Mouse (Mus musculus) MEL (cell line): Measurements from ENCODE around the gene Psmc3.

Experiments used
- CTCF ChIP-seq, 3 experiments: IDR thresholded peaks in 2 of 3; conservative IDR thresholded peaks in 1 of 3; 2 replicates each; pipeline ENCODE4 v1.5.1; 2011 to 2012; ENCODE audit warnings: low read length in 3 of 3, low read depth in 2 of 3, mild to moderate bottlenecking in 2 of 3, improper control_type of control experiment in 1 of 3, inconsistent platforms in 1 of 3, mixed read lengths in 1 of 3, moderate library complexity in 1 of 3; ENCODE audit not compliant: control insufficient read depth in 1 of 3, insufficient read depth in 1 of 3, poor library complexity in 1 of 3, severe bottlenecking in 1 of 3
- ELF1 ChIP-seq: IDR thresholded peaks from 2 replicates; pipeline ENCODE4 v1.6.1; 2014; ENCODE audit warnings: low read depth, mild to moderate bottlenecking, inconsistent platforms, low read length, improper control_type of control experiment, moderate library complexity
- EP300 ChIP-seq, 2 experiments: IDR thresholded peaks; 2 replicates each; pipeline ENCODE4 v1.6.1; 2011; ENCODE audit warnings: improper control_type of control experiment in 2 of 2, low read length in 2 of 2, low read depth in 1 of 2, mild to moderate bottlenecking in 1 of 2
- ETS1 ChIP-seq: IDR thresholded peaks from 2 replicates; pipeline ENCODE4 v1.6.1; 2012; ENCODE audit warnings: low read depth, mild to moderate bottlenecking, inconsistent platforms, low read length, improper control_type of control experiment, moderate library complexity
- POLR2A ChIP-seq, 2 experiments: IDR thresholded peaks; 2 replicates each; pipeline ENCODE4 v1.6.1; 2011 to 2012; ENCODE audit warnings: low read length in 2 of 2, mild to moderate bottlenecking in 2 of 2, control low read depth in 1 of 2, improper control_type of control experiment in 1 of 2, low read depth in 1 of 2, moderate library complexity in 1 of 2; ENCODE audit not compliant: control insufficient read depth in 1 of 2, insufficient read depth in 1 of 2, poor library complexity in 1 of 2
- TBP ChIP-seq: IDR thresholded peaks from 2 replicates; pipeline ENCODE4 v1.8.0; 2011; ENCODE audit warnings: low read depth, low read length, improper control_type of control experiment
- UBTF ChIP-seq: IDR thresholded peaks from 2 replicates; pipeline ENCODE4 v1.6.1; 2012; ENCODE audit warnings: low read depth, mild to moderate bottlenecking, inconsistent platforms, low read length, improper control_type of control experiment, moderate library complexity, borderline replicate concordance; ENCODE audit not compliant: insufficient read depth

GRCm38 (mm10) chr2:91061849-91062481 is 8.2 kb downstream of the Psmc3 start:
- TF ChIP-seq EP300 (IDR thresholded peaks at IDR 0.05; ENCODE audit: low read depth in 1 of 2, low read length in 2 of 2) (no peak), CTCF (IDR thresholded peaks at IDR 0.05 in 2 of 3, conservative IDR thresholded peaks at IDR 0.05 in 1 of 3; ENCODE audit: control insufficient read depth in 1 of 3, insufficient read depth in 1 of 3, low read depth in 2 of 3, low read length in 3 of 3, poor library complexity in 1 of 3, severe bottlenecking in 1 of 3) (no peak), POLR2A (IDR thresholded peaks at IDR 0.05; ENCODE audit: control insufficient read depth in 1 of 2, insufficient read depth in 1 of 2, low read depth in 1 of 2, low read length in 2 of 2, poor library complexity in 1 of 2) (no peak), ELF1 (no peak), ETS1 (no peak), UBTF (no peak), TBP (no peak)
